Mouse (Mus musculus) heart, postnatal 14 days (tissue): ENCODE results near the gene Znrf2. TPM values are rescaled to one million over a fixed set of nuclear protein-coding genes. Genes with fewer than 3 reads are reported as not detected.
A peak's percentile ranks its signal among the peaks of the same experiment; 100 is the strongest.

Source experiments
- DNase-seq, 2 experiments: peaks; one replicate each; pipeline ENCODE4 v3.0.0; 2021 to 2022
- intact Hi-C: fragments of 180-260 bp; cut with DNase I; formaldehyde crosslinking; loops from one replicate; pipeline ENCODE4 v1.15.1; 2025
- total RNA-seq, 2 experiments: library from RNA; stranded (reverse); gene quantifications; 2 replicates each; pipeline ENCODE4 v1.2.3; 2021

Znrf2 gene
- total RNA-seq, 2 experiments from 2014 or later = 17.3 to 18.4 TPM

DNA sequence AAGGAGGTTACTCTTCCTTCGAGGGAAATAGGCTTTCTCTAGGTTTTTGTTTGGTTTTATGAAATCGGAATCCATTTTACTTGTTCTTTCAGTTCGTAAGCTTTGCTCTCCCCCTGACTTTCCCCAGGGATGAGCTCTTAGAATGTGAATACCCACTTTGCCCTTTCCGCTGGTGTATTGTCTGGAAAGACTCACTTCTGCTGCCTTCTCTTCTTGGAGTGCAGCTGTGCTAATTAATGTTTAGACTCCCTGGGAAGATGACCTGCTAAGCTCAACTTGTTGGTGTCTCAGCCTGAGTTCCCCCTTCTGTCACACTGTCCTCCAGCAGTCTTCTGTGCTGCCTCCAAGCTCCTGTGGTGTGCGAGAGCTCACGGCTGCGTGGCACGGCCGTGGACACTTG, 73.5 kb downstream of the Znrf2 start:
- no peak for DNase-seq
- intact Hi-C loops = no loop called here

DNA sequence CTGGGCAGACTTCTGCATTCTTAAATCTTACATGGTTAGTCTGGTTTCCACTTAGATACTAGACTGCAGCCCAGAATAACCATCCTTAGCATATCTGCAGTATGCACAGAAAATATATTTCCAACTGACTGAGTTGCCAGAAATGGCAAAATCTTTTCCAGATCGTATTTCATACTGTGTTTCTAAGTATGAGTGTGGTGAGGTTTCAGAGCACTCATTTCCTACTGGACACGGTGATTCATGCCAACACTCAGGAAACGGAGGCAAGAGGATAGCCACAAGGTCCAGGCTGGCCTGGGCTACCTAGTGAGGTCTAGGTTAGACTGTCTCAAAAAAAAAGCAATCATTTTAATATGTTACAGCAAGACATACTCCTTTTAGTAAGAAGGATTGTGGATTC, 74.7 kb downstream of the Znrf2 start:
- intact Hi-C loops = no loop called here
- DNase-seq = no peak

DNA sequence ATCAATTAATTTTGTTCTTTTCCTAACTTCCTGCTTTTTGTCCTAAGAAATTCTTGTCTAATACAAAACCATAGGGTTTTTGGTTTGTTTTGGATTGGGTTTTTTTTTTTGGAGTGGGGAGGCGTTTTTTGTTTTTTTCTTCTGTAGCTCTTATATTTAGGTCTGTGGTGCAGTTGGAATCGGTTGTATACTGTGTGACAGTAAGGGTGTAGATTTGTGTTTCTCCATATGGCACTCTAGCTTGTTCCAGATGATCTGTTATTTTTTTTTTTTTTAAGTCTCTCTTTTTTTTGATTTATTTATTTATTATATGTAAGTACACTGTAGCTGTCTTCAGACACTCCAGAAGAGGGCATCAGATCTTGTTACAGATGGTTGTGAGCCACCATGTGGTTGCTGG, 83.5 kb downstream of the Znrf2 start:
- intact Hi-C loops = no loop called here
- DNase-seq = no peak

DNA sequence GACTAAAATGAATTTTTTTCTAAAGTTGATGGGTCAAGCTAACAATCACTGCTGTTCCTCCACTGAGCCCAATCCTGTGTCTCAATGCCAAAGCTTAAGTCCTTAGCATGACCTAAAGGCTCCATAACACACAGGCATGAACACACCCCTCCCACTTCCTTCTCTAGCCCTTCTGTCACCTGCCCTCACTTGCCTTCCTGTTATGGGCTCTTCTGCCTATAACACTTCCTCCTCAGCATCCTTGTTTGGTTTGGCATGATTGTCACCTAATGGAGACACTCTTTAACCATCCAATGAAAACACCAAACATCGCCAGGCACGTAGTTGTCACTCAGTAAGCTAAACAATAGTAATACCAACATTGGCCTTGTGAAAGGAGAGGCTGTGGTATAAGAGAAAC, 85.8 kb downstream of the Znrf2 start:
- no peak for DNase-seq
- intact Hi-C loops = no loop called here

DNA sequence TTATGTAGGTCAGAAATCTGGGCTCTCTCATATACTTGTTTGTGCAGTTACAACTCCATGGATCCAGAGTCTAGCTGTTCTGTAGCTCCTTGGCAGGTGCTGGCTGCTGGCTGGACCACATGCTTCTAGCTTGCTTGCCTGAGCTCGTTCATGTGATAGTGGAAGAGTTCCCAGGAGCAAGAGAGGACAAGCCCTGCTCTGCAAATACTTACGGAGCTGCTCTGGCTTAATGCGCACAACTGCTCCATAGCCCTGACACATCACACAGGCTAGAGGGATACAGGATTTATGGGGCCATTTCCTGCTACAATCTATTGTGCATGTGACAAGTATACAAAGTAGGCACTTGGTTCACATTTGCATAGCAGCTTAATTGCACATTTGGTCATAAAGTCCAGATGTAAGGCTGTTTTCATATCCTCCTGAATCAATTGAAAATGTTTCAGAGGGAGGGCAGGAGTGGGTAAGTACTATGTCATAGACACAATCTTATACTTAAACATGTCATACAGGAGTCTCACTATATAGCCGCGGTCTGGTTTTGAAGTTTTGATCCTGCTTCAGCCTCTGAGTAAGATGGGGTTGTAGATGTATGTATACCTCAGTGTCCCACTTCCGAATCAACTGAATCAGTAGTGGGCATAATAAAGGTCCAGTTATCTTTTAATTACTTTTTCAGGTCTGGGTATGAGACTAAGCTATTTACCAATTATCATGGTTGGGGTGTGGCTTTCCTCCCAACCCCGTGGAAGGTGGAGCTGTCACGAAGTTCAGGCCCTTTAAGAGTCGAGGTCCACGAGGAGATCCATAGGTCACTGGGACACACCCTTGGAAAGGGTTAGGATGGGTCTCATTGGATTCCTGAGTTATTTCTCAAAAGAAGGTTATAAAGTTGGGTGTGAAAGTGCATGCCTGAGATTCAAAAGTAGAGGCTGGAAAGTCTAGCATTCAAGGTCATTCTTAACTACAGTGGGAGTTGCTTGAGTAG, 89.6 kb downstream of the Znrf2 start:
- DNase-seq = peak; percentile 21 to 44
- intact Hi-C loops = no loop called here

DNA sequence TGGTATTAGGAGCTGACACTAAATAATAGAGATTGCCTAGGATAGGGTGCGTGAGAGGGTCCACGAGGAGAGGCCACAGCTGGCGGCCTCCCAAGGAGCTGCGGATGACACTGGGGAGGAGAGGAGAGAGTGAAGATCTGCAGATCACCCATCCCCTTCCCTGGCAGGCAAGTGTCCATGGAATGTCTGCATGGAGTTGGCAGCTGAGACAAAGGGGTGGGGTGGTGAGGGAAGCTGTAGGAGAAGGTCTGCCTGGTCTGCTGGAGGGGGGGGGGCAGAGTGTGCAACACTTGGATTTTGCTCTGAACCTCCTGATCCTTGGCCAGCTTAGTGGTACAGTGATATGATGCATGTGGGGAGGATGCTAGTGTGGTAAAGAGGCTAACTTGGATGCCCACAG, 98.3 kb downstream of the Znrf2 start:
- DNase-seq = no peak

DNA sequence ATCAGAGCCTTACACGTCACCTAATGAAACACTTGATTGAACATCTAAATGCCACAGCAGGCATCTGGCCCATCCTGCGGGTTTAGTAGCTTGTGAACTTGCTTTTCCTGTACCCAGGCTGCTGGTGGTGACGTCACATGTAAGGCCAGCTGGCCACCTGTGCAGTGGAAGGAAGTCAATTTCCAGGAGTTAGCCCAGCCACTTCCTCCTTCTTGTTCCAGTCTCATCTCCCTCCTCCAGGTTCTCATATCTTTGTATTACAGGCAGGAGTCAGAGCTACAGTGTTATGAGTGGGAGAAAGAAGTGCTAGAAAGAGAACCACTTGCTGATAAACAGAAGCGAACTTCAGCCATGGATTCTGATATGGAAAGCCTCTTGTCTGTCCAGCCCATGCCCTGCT, 99.4 kb downstream of the Znrf2 start:
- no peak for DNase-seq
- intact Hi-C loops = loop anchor here (2.0 to 5.0 kb wide), 5 partner anchors 56 to 251 kb away; partner anchors contain the start of genes Ggct and Nod1

More for the DNA sequence above, 98.3 kb downstream of the Znrf2 start:
- intact Hi-C loops = loop anchor here (5.0 kb wide), 3 partner anchors 57 to 252 kb away; partner anchors contain the start of gene Nod1

DNA sequence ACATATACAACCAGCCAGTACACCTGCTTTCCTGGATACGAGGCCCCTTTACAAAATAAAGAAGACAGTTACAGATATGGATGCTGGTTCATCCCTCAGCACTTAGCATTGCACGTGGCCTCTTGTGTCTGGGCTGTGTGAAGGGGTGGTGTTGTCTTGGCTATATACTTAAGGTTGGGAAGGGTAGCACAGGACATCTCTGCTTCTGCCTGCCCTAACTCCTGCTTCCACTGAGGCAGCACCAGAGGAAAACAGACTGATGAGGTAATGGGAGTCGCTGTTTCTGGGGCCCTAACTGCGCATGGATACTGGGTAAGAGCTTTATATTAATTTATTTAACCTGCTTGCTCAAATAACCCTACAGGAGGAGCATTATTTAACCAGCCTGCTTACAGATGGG, 100.2 kb downstream of the Znrf2 start:
- DNase-seq = no peak
- intact Hi-C loops = loop anchor here (2.0 to 5.0 kb wide), 5 partner anchors 55 to 250 kb away; partner anchors contain the start of genes Ggct and Nod1

DNA sequence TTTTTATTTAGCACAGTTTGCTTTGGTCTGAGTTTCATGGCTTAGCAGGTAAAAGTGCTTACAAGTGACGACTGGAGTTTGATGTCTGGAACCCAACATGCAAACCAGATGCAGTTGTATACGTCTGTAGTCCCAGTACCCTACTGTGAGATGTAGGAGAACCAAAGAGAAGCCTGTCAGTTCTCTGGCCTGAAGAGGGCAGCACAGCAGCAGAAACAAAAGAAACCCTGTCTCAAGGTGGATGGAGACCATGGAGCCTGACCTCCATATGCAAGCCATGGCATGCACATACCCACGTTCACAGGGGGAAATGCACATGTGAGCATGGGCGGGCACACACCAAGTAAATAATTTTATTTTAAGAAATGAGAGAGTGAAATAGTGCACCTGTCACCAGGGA, 100.8 kb downstream of the Znrf2 start:
- intact Hi-C loops = loop anchor here (2.0 to 5.0 kb wide), 5 partner anchors 55 to 250 kb away; partner anchors contain the start of genes Ggct and Nod1
- peak; percentile 69 to 74 for DNase-seq

DNA sequence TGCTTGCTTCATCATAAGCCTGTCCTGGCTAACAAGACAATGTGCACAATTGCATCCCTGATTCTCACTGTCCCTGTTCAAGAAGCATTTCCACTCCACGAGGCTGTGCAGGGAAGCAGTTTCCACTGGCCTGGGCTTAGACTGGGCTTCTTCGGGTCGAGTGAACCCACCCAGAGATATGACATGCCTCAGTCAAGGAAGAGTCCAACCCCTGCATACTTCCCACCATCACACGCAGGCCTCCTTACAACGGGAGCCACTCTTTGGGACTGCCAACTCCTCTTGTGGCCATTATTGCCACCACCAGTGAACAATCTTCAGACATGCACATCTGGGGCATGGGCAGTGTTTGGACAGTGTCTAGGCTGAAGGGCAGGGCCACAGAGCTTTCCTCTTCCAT, 101.8 kb downstream of the Znrf2 start:
- intact Hi-C loops = loop anchor here (5.0 kb wide), 3 partner anchors 54 to 249 kb away; partner anchors contain the start of gene Nod1
- no peak for DNase-seq

DNA sequence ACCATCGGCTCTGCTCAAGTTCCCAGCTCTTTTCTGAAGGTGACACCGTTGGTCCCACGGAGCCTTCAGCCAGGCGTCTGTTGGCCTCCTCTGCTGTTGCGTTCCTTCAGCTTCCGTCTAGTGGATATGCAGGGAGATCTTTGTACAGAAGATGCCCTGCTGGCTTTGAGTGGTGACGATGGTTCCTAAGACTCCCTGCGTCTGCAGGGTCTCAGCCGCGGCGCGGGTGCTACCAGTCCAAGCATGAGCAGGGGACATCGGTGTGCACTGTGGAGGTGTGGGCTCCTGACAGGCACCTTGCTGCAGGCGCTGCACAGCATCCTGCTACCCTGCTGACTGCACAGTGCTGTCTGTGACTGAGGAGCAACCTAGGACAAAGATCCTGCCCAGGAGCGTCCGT, 107.8 kb downstream of the Znrf2 start:
- intact Hi-C loops = no loop called here
- no peak for DNase-seq

DNA sequence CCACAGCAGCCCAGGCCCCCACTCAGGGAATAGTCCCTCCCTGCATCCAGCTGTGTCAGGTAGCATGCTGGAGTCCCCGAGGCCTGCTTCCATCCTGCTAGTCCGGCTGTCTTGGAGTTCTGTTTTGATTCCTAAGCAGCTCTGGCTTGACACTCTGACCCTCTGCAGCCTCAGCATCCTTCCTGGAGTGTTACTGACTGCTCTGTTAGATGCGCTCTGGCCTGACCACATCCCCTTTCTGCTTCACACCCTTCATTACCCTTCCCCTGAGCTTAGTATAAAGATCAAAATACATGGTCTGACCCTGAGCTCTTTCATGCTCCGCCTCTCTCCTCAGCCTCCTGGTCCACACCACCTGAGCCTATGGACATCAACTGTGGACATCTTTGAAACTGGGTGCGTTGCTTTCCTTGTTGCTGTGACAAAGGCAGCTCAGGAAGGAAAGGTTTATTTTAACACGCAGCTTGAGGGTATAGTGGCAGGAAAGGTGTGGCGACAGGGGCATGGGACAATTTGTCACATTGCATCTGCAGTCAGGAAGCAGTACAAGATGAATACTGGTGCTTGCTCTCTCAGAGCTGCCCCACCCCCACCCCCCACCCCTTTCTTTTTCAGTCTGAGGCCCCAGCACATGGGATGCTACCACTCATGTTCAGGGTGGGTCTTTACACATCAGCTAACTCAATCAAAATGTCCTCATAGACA, 109.2 kb downstream of the Znrf2 start:
- DNase-seq = no peak
- intact Hi-C loops = no loop called here

DNA sequence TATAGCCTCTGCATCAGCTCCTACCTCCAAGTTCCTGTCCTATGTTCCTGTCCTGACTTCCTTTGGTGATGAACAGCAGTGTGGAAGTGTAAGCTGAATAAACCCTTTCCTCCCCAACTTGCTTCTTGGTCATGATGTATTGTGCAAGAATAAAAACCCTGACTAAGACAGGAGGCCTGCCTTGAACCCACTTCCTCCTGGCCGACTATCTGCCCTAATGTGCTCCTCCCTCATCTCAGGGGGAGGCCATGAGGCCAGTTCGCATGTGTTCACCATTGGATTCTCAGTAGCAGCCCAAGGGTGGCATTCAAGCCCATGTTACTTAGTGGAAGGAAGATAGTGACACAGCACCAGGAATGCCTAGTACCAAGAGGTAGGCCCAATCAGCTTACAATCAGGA, 110.2 kb downstream of the Znrf2 start:
- intact Hi-C loops = no loop called here
- DNase-seq = no peak

DNA sequence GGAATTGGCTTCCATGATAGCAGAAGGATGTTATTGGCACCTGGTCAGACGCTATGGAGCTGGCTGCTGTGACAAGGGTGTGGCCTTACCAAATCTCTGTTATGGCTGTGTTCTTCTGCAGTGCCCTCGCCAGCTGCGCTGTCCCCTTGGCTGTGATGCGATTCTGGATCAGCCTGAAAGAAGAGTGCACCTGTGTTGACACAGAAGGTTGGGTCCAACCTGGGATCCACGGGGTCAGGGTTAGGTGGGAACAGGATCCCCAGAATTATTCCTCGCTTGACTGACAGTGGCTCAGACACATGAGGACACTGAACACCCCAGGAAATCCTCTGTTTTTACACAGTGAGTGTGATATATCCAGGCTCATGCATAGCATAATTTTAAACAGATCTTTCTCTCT, 111.2 kb downstream of the Znrf2 start:
- no peak for DNase-seq
- intact Hi-C loops = no loop called here

DNA sequence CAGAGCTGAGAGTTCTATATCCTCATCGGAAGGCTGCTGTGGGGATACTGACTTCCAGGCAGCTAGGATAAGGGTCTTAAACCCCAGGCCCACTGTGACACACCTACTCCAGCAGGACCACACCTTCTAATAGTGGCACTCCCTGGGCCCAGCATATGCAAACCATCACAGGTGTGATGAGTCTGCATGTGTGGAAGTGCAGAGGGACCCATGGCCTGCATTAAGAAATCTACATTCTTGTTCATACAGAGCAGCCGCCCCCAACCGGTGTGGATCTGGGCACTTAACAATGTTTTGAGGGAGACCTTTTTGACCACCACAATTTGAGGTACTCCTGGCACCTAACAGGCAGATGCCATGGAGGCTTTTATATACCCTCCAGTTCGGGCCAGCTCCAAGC, 114.9 kb downstream of the Znrf2 start:
- DNase-seq = no peak
- intact Hi-C loops = no loop called here

DNA sequence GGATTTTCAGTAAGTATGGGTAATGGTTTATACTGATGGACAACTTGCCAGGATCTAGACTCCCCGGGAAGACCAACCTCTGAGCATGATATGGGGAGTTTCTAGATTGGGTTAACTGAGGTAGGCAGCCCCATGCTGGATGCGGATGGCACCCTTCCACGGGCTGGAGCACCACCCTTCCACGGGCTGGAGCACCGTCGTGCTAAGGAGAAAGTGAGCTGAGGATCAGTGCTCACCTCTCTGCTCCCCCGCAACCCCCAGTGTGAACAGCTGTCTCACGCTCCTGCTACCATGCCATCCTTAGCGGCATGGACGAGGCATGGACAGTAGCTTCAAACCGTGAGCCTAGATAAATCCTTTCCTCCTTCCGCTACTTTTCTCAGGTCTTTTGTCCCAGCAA, 115.8 kb downstream of the Znrf2 start:
- intact Hi-C loops = no loop called here
- no peak for DNase-seq

DNA sequence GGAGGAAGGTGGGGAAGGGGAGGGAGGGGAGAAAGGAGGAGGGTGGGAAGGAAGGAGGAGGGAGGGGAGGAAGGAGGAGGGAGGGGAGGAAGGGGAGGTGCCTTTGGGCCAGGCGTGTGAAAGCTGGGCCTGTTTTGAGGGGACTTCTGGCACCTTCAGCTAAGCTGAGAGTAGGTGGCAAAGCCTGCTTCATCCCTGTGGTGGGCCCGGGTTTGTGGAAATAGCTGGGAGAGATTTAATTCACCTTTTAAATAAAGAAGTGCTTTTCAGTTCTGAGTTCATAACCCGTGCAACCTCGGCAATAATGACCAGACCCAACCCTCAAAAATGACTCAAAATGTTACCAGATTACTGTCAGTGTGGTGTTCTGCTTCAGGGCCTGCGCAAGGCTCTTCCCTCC, 116.5 kb downstream of the Znrf2 start:
- intact Hi-C loops = no loop called here
- DNase-seq = no peak

DNA sequence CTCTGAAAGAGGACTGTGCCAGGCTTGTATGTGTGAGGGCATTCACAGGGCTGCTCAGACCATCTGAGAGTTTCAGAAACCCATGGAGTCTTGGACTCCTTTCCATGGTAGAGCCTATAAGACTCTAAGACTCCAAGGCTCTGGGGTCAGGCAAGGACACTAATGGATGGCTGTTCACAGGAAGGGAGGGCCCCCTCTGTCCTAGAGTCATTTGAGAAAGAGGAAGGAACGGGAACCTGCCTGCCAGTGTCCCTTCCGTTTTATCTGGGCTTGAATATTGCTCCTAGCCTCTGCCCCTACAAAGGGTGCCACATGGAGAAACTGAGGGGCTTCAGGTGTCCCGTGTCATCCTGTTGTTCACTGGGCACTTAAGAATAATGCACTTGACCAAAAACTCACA, 117.2 kb downstream of the Znrf2 start:
- intact Hi-C loops = no loop called here
- DNase-seq = no peak

DNA sequence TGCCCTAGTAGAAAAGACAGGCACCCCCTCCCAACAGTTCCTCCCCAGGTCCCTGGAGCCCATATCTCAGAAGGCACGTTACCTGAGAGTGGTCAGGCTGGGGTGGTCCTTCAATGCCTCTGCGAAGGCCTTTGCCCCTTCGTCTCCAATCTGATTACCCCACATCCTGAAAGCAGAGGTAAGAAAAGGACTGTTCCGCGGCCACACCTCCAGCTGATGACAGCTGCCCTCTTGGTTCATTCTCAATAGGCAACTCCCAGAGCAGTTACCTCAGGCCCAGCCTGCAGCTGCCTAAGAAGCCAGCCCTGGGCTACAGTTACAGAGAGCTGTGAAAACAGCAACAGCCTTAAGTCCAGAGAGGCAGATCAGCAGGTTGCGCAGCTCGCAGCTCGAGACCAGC, 117.6 kb downstream of the Znrf2 start:
- no peak for DNase-seq
- intact Hi-C loops = no loop called here

DNA sequence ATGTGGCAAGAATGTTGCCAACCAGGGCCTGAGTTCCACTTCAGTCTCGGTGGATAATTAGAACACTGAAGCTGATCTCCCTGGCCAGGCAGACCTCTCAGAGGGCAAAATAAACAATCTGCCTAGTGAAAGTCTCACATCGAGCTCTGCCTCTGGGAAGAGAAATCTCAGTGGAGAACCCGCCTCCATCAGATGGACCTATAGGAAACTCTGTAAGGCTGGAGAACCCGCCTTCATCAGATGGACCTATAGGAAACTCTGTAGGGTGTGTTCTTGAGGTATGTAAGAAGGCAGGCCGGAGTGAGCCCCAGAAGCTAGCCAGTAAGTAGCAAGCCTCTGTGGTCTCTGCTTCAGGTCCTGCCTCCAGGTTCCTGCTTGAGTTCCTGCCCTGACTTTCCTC, 118.2 kb downstream of the Znrf2 start:
- intact Hi-C loops = no loop called here
- no peak for DNase-seq

DNA sequence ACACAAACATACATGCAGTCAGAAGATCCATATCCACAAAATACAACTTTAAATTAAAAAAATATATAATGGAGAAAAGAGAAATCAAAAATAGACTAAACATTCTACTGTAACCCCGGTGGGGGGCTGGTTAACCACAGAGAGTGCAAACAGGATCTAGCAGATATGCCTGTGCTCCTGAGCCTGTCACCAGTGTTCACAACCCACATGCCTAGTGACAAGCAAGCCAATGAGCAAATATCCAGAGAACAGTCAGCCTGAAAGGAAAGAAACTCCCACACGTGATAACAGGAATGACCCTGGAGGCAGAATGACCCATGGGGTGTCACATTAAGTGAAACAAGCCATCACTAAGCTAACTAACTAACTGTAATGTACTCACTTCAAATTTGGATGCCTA, 119.8 kb downstream of the Znrf2 start:
- intact Hi-C loops = no loop called here
- no peak for DNase-seq
